Mouse (Mus musculus) lung, postnatal 0 days (tissue): ENCODE data around the gene Rps10. TPM values are rescaled to one million over a fixed set of nuclear protein-coding genes. Genes with fewer than 3 reads are reported as not detected.
"Not testable (repeated sequence)": the region's sequence is repeated elsewhere in the genome, so short reads cannot be mapped to it uniquely, and the experiment has no call there.

Experiments used
- ATAC-seq: fragments of 200-750 bp; cut with Nextera tagmentation; 2 replicates; pipeline ENCODE4 v1.8.0; 2017; ENCODE audit warnings: moderate library complexity
- DNase-seq: peaks from one replicate; pipeline ENCODE4 v3.0.0-alpha.2; 2016; ENCODE audit warnings: low spot score
- H3K27ac ChIP-seq: fragments of 300-500 bp; sonication (generic); 2 replicates; pipeline ENCODE4 v1.5.1; 2014; ENCODE audit warnings: antibody characterized with exemption, mild to moderate bottlenecking, low read length, mixed read lengths
- H3K27me3 ChIP-seq: fragments of 300-500 bp; sonication (generic); replicated peaks from 2 replicates; pipeline ENCODE4 v1.6.1; 2014; ENCODE audit warnings: low read length, mixed read lengths; ENCODE audit not compliant: insufficient read depth
- H3K36me3 ChIP-seq: fragments of 300-500 bp; sonication (generic); 2 replicates; pipeline ENCODE4 v1.6.1; 2014; ENCODE audit warnings: low read length, mixed read lengths; ENCODE audit not compliant: insufficient read depth
- H3K4me1 ChIP-seq: fragments of 300-500 bp; sonication (generic); 2 replicates; pipeline ENCODE4 v1.6.1; 2014; ENCODE audit warnings: antibody characterized with exemption, low read depth, low read length, mixed read lengths; ENCODE audit not compliant: insufficient read depth
- H3K4me2 ChIP-seq: fragments of 300-500 bp; sonication (generic); replicated peaks from 2 replicates; pipeline ENCODE4 v1.6.1; 2014; ENCODE audit warnings: low read depth, mild to moderate bottlenecking, low read length, moderate library complexity, mixed read lengths
- H3K4me3 ChIP-seq: fragments of 300-500 bp; sonication (generic); 2 replicates; pipeline ENCODE4 v1.5.1; 2014; ENCODE audit warnings: low read depth, low read length
- H3K9ac ChIP-seq: fragments of 300-500 bp; sonication (generic); replicated peaks from 2 replicates; pipeline ENCODE4 v1.6.1; 2014; ENCODE audit warnings: low read depth, mild to moderate bottlenecking
- H3K9me3 ChIP-seq: fragments of 300-500 bp; sonication (generic); 2 replicates; pipeline ENCODE4 v1.6.1; 2016; ENCODE audit warnings: low read length, mixed read lengths
- CTCF ChIP-seq: IDR thresholded peaks from 2 replicates; pipeline ENCODE4 v1.5.1; 2016; ENCODE audit warnings: antibody characterized with exemption, mild to moderate bottlenecking
- EP300 ChIP-seq: IDR thresholded peaks from 2 replicates; pipeline ENCODE4 v1.6.1; 2016; ENCODE audit warnings: antibody characterized with exemption, mild to moderate bottlenecking, control low read depth
- WGBS: fragments of 180-500 bp; shearing (Covaris S2); extraction: QIAGEN DNeasy Blood & Tissue Kit; methylation state at CpG from one replicate; pipeline ENCODE4 v1.1.7; 2014; 5-methylcytosine and 5-hydroxymethylcytosine counted together
- polyA plus RNA-seq: library from polyadenylated mRNA; unstranded; fragments of >200 nt; fragmentation: Nextera tagmentation; extraction: Ambion mirVana; gene quantifications from 2 replicates; pipeline ENCODE4 v1.2.1, GENCODE M21; 2015

The Rps10 gene
- polyA plus RNA-seq, 1 experiment from 2014 or later = 659 TPM

DNA sequence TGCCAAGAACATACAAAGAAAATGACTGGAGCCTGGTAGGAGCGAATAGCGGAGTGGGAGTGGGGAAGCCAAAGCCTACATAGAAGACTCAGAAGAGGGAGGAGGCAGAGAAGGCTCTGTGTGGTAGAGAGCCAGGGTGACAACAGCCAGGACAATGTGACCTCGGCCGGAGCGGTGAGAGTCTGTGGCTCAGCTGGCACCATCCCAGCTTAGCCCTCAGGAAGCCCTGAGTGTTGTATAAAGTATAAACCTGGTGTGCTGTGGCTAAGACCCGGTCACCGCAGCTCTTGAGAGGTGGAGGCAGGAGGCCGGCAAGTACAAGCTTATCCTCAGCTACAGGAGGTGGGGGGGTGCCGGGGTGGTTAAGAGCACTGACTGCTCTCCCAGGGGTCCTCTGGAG, 864 bp upstream of the Rps10 start:
- no peak for ATAC-seq
- H3K9me3 ChIP-seq = no peaks in the 10 kb centered on the region
- H3K27me3 ChIP-seq = no peaks in the 10 kb centered on the region
- no peak overlapping the region for H3K4me3 ChIP-seq
- 0 out of 2 replicates have a peak, but pooled peaks cover 3% of the 10 kb centered on the region for H3K4me1 ChIP-seq
- 44% methylated on average over 9 of the region's 9 CpGs for WGBS
- no peak overlapping the region for H3K9ac ChIP-seq
- H3K36me3 ChIP-seq = 0 out of 2 replicates have a peak, but pooled peaks cover under 1% of the 10 kb centered on the region
- H3K27ac ChIP-seq = no peak overlapping the region
- H3K4me2 ChIP-seq = no peak overlapping the region
- no peak for DNase-seq
- TF ChIP-seq CTCF (no peak), EP300 (no peak)

DNA sequence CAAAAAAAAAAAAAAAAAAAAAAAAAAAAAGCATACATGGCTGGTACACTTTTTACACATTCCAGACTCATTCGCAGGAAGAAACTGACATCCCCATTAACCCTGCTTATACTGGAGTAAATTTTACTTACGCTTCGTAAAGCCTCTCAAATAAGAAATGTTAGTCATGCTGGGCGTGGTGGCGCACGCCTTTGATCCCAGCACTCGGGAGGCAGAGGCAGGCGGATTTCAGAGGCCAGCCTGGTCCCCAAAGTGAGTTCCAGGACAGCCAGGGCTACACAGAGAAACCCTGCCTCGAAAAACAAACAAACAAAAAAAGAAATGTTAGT, 930 bp downstream of the Rps10 start:
- WGBS = 36% methylated on average over 9 of the region's 9 CpGs
- not testable (repeated sequence) for H3K4me1 ChIP-seq, ATAC-seq

DNA sequence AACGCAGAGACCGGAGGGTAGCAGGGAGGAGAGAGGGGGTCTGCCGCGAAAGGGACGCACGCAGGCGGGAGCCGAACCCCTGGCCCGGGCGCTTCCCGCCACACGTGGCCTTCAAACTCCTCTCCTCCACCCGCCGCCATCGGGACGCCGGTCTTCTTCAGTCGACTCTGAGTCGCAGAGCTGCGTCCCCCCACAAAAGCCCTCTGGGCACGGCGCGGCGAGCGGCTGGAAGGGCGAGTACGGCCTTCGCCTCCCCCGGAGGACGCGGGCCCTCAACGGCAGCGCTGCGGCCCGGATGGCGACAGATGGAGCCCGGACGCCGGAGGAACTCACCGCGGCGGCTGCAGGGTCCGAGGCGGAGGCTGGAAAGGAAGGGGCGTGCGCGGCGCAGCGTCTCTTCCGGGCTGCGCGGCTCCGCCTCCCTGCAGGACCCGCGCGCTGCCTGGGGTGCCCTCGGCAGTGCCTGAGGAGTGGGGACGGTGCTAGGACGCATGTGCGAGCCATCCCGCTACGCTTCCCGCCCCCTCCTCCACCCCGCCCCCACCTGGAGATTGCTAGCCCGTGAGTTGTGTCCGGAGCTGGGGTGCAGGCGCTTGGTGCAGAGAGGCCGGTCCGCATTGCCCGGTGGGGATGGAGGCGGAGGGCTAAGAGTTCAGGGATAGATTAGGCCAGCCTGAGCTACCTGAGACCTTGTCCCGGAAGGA, 1.4 kb downstream of the Rps10 start, which contains the start of gene RPS10-NUDT3:
Gene RPS10-NUDT3, minus strand, starts transcription at position 352 of the 704 bp plus-strand sequence.
- 0 out of 2 replicates have a peak, but pooled peaks cover 22% of the 10 kb centered on the region for H3K36me3 ChIP-seq
- peak; percentile 99 for ATAC-seq
- H3K4me2 ChIP-seq = peak within 1 kb of the TSS; percentile 83
- TF ChIP-seq CTCF = no peak
- 0 out of 2 replicates have a peak, but pooled peaks cover 3% of the 10 kb centered on the region for H3K4me1 ChIP-seq
- no peaks in the 10 kb centered on the region for H3K9me3 ChIP-seq
- peak; percentile 97 for DNase-seq
- H3K4me3 ChIP-seq = peak within 1 kb of the TSS; percentile 86
- WGBS = 2% methylated on average over 48 of the region's 72 CpGs
- no peaks in the 10 kb centered on the region for H3K27me3 ChIP-seq
- H3K9ac ChIP-seq = peak within 1 kb of the TSS; percentile 96
- H3K27ac ChIP-seq = peak within 1 kb of the TSS; percentile 84

More for the DNA sequence above, 930 bp downstream of the Rps10 start:
- H3K4me3 ChIP-seq = peak overlapping the region; percentile 86
- not testable (repeated sequence) for H3K27me3 ChIP-seq, DNase-seq, H3K9me3 ChIP-seq
- H3K9ac ChIP-seq = 0 out of 2 replicates have a peak overlapping the region, but pooled peaks have one; percentile 96
- H3K4me2 ChIP-seq = peak overlapping the region; percentile 83
- peak overlapping the region; percentile 84; the same call in 1 of the 2 replicates for H3K27ac ChIP-seq
- H3K36me3 ChIP-seq = 0 out of 2 replicates have a peak, but pooled peaks cover 18% of the 10 kb centered on the region

DNA sequence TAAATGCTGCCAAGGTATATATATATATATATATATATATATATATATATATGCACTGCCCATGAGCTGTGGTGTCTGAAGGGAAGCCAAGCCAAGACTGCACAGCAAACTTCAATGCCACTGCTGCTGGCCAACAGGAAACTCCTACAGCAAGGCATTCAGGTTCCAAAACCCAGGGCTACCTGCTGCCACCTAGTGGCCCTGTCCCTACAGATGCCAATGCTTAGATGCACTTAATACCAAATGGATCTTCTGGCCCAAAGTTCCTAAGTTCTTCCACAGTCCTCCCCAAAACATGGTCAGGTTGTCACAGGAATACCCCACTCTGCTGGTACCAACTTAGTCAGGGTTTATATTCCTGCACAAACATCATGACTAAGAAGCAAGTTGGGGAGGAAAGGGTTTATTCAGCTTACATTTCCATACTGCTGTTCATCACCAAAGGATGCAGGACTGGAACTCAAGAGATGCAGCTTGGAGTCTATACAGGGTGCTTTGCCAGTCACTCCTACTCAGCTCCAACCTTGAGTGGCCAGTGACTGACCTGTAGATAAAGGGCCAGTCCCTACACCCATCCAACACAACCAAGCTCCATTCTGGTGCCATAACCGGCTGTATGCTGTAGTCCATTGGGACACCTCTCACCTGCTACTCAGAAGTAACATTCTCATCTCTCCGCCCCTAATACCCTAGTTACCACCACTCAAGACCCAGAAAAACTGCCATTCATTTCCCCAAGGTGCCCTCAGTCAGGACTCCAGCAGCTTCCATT, 7.0 kb downstream of the Rps10 start:
- Histone ChIP-seq H3K4me1 (0 out of 2 replicates have a peak, but pooled peaks cover 3% of the 10 kb centered on the region), H3K27me3 (no peaks in the 10 kb centered on the region), H3K36me3 (0 out of 2 replicates have a peak, but pooled peaks cover 22% of the 10 kb centered on the region), H3K4me3 (no peak overlapping the region), H3K27ac (no peak overlapping the region), H3K9me3 (no peaks in the 10 kb centered on the region), H3K4me2 (no peak overlapping the region), H3K9ac (no peak overlapping the region)
- TF ChIP-seq EP300 = no peak
- TF ChIP-seq CTCF = peak; percentile 90
- WGBS = 62% methylated on average over 2 of the region's 2 CpGs
- ATAC-seq (peak; percentile 72), DNase-seq (peak; percentile 89)

DNA sequence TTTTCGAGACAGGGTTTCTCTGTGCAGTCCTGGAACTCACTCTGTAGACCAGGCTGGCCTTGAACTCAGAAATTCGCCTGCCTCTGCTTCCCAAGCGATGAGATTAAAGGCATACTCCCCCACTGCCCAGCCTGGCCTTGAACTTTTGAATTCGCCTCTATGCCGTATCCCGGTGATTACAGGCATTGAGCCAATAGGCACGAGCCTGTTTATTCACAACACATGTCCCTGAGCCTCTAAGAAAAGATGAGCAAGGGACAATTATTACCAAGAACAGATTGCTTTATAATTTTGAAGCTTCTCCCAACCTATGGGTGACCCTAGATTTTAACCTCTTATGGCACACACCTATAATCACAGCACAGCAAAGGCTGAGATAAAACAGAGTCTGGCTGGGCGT, 8.1 kb downstream of the Rps10 start:
- Histone ChIP-seq H3K9ac (no peak overlapping the region), H3K9me3 (no peaks in the 10 kb centered on the region), H3K27me3 (no peaks in the 10 kb centered on the region), H3K4me2 (no peak overlapping the region), H3K4me3 (no peak overlapping the region), H3K27ac (no peak overlapping the region), H3K36me3 (0 out of 2 replicates have a peak, but pooled peaks cover 22% of the 10 kb centered on the region), H3K4me1 (peaks cover 5% of the 10 kb centered on the region; the same call in 1 of the 2 replicates)
- TF ChIP-seq CTCF (no peak), EP300 (no peak)
- no peak for DNase-seq
- 85% methylated on average over 8 of the region's 8 CpGs for WGBS
- no peak for ATAC-seq

DNA sequence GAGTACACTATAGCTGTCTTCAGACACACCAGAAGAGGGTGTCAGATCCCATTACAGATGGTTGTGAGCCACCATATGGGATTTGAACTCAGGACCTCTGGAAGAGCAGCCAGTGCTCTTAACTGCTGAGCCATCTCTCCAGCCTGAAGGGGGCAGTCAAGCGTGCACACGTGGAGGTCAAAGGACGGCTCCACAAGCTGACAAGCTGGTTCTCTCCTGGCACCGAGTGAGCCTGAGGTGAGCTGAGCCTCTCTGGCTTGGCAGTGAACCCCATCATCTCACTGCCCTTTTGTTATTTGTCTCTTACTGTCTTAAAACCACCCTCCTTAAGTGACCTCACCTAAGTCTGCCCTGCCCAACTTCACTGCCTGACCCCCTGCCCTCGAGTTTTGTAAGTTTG, 9.0 kb downstream of the Rps10 start:
- H3K4me2 ChIP-seq = no peak overlapping the region
- no peak for DNase-seq
- no peak overlapping the region for H3K4me3 ChIP-seq
- H3K36me3 ChIP-seq = 0 out of 2 replicates have a peak, but pooled peaks cover 22% of the 10 kb centered on the region
- no peak for ATAC-seq
- peaks cover 5% of the 10 kb centered on the region; the same call in 1 of the 2 replicates for H3K4me1 ChIP-seq
- H3K27me3 ChIP-seq = no peaks in the 10 kb centered on the region
- 35% methylated on average over 5 of the region's 5 CpGs for WGBS
- TF ChIP-seq EP300 (no peak), CTCF (peak; percentile 37)
- H3K27ac ChIP-seq = no peak overlapping the region
- no peak overlapping the region for H3K9ac ChIP-seq
- H3K9me3 ChIP-seq = no peaks in the 10 kb centered on the region
